Mouse (Mus musculus) stomach, embryonic 16.5 days (tissue): ENCODE data around the gene Sumf1. TPM values are rescaled to one million over a fixed set of nuclear protein-coding genes. Genes with fewer than 3 reads are reported as not detected.

Source experiments
- ATAC-seq: fragments of 200-750 bp; cut with Nextera tagmentation; 2 replicates; pipeline ENCODE4 v1.8.0; 2017; ENCODE audit warnings: moderate number of reproducible peaks, moderate TSS enrichment; ENCODE audit not compliant: insufficient read depth, low FRiP score
- H3K27ac ChIP-seq: fragments of 300-500 bp; sonication (generic); 2 replicates; pipeline ENCODE4 v1.5.1; 2014; ENCODE audit warnings: low read length
- H3K27me3 ChIP-seq: fragments of 300-500 bp; sonication (generic); 2 replicates; pipeline ENCODE4 v1.6.1; 2014; ENCODE audit warnings: low read length, control low read depth, mixed read lengths; ENCODE audit not compliant: control insufficient read depth, insufficient read depth
- H3K36me3 ChIP-seq: fragments of 300-500 bp; sonication (generic); 2 replicates; pipeline ENCODE4 v1.6.1; 2014; ENCODE audit warnings: low read length; ENCODE audit not compliant: control insufficient read depth, insufficient read depth
- H3K4me1 ChIP-seq: fragments of 300-500 bp; sonication (generic); 2 replicates; pipeline ENCODE4 v1.6.1; 2014; ENCODE audit warnings: low read length, control low read depth, mixed read lengths; ENCODE audit not compliant: control insufficient read depth, insufficient read depth
- H3K4me2 ChIP-seq: fragments of 300-500 bp; sonication (generic); 2 replicates; pipeline ENCODE4 v1.6.1; 2014; ENCODE audit warnings: low read depth, low read length, mixed read lengths
- H3K4me3 ChIP-seq: fragments of 300-500 bp; sonication (generic); replicated peaks from 2 replicates; pipeline ENCODE4 v1.5.1; 2014; ENCODE audit warnings: mild to moderate bottlenecking, low read length
- H3K9ac ChIP-seq: fragments of 300-500 bp; sonication (generic); 2 replicates; pipeline ENCODE4 v1.6.1; 2014; ENCODE audit warnings: low read length
- H3K9me3 ChIP-seq: fragments of 300-500 bp; sonication (generic); replicated peaks from 2 replicates; pipeline ENCODE4 v1.6.1; 2016; ENCODE audit warnings: low read length, control low read depth; ENCODE audit not compliant: control insufficient read depth
- WGBS: fragments of 180-500 bp; shearing (Covaris S2); extraction: QIAGEN DNeasy Blood & Tissue Kit; methylation state at CpG from one replicate; pipeline ENCODE4 v1.1.7; 2014; 5-methylcytosine and 5-hydroxymethylcytosine counted together
- polyA plus RNA-seq: library from polyadenylated mRNA; unstranded; fragments of >200 nt; fragmentation: Nextera tagmentation; extraction: Ambion mirVana; gene quantifications from 2 replicates; pipeline ENCODE4 v1.2.1, GENCODE M21; 2015

Gene Sumf1
- polyA plus RNA-seq, 1 experiment from 2014 or later = 22.6 TPM

- peak within 1 kb of the TSS; percentile 96 for H3K27ac ChIP-seq
- H3K4me1 ChIP-seq = 0 out of 2 replicates have a peak, but pooled peaks cover 2% of the 10 kb centered on the region
- ATAC-seq = peak; percentile 98
- H3K4me2 ChIP-seq = peak within 1 kb of the TSS; percentile 64
- H3K27me3 ChIP-seq = no peaks in the 10 kb centered on the region
- peak within 1 kb of the TSS; percentile 90 for H3K9ac ChIP-seq
- WGBS = under 1% methylated on average over 24 of the region's 24 CpGs
- H3K36me3 ChIP-seq = no peaks in the 10 kb centered on the region
- H3K4me3 ChIP-seq = peak within 1 kb of the TSS; percentile 73
- no peaks in the 10 kb centered on the region for H3K9me3 ChIP-seq
Observed at GRCm38 (mm10) chr6:108064918-108065526, 120.4 kb downstream of the Sumf1 start, which contains the start of gene Setmar. TSS of gene Setmar (plus strand) at chr6:108065045.

GRCm38 (mm10) chr6:108061121-108061520 lies 124.3 kb downstream of the Sumf1 start:
- Histone ChIP-seq H3K27me3 (no peaks in the 10 kb centered on the region), H3K9me3 (no peaks in the 10 kb centered on the region), H3K9ac (no peak overlapping the region), H3K36me3 (no peaks in the 10 kb centered on the region), H3K4me1 (0 out of 2 replicates have a peak, but pooled peaks cover 2% of the 10 kb centered on the region), H3K4me3 (no peak overlapping the region), H3K27ac (no peak overlapping the region), H3K4me2 (no peak overlapping the region)
- WGBS = 67% methylated on average over 3 of the region's 3 CpGs
- no peak for ATAC-seq

- H3K27ac ChIP-seq = no peak overlapping the region
- no peaks in the 10 kb centered on the region for H3K4me1 ChIP-seq
- WGBS = 77% methylated on average over 5 of the region's 5 CpGs
- H3K36me3 ChIP-seq = no peaks in the 10 kb centered on the region
- no peak overlapping the region for H3K9ac ChIP-seq
- H3K4me2 ChIP-seq = no peak overlapping the region
- H3K9me3 ChIP-seq = no peaks in the 10 kb centered on the region
- no peaks in the 10 kb centered on the region for H3K27me3 ChIP-seq
- ATAC-seq = no peak
- no peak overlapping the region for H3K4me3 ChIP-seq
Observed at GRCm38 (mm10) chr6:108058066-108058465, 127.3 kb downstream of the Sumf1 start.

- no peak for ATAC-seq
- no peak overlapping the region for H3K4me2 ChIP-seq
- H3K9me3 ChIP-seq = no peaks in the 10 kb centered on the region
- H3K27ac ChIP-seq = no peak overlapping the region
- H3K27me3 ChIP-seq = no peaks in the 10 kb centered on the region
- 63% methylated on average over 4 of the region's 4 CpGs for WGBS
- no peaks in the 10 kb centered on the region for H3K4me1 ChIP-seq
- no peaks in the 10 kb centered on the region for H3K36me3 ChIP-seq
- no peak overlapping the region for H3K4me3 ChIP-seq
- H3K9ac ChIP-seq = no peak overlapping the region
Observed at GRCm38 (mm10) chr6:108057353-108057752, 128.0 kb downstream of the Sumf1 start.

Other genes with a start within 250 kb of the Sumf1 start
- 7.0 and 7.1 TPM in 2 replicates for gene Setmar, start 120.5 kb downstream of the Sumf1 start, polyA plus RNA-seq
- gene Itpr1, start 27.5 kb upstream of the Sumf1 start, polyA plus RNA-seq = 9.9 and 11.4 TPM in 2 replicates